Mouse (Mus musculus) right cerebral cortex, adult 2 months (tissue): ENCODE measurements around the gene Otud3.
"Not testable (repeated sequence)": the region's sequence is repeated elsewhere in the genome, so short reads cannot be mapped to it uniquely, and the experiment has no call there.

Source experiments
- DNase-seq, 2 experiments: peaks; one replicate each; pipeline ENCODE4 v3.0.0; 2021 to 2022; ENCODE audit warnings: low spot score in 2 of 2

Gene Otud3

DNA sequence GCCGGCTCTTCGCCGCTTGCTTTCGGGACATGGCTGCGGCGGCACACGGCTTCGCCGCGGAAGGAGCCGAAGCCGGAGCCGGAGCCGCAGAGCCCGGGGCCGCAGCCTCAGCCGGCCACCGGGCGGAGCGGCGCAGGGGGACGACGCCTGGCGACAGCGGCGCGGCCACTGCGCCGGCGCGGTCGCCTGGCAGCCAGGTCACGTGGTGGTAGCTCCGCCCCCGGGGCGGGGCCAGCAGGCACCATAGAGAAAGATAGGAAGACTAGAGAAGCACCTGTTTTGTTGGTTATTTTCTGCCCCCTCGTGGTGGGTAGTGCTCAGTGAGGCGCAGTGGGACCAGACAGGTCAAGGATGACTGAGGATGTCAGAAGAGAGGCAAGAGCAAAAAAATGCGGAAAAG is at the start of gene Otud3:
Gene Otud3, minus strand, starts transcription at position 149 of the 400 bp plus-strand sequence.
- DNase-seq = peak; percentile 91 to 95

DNA sequence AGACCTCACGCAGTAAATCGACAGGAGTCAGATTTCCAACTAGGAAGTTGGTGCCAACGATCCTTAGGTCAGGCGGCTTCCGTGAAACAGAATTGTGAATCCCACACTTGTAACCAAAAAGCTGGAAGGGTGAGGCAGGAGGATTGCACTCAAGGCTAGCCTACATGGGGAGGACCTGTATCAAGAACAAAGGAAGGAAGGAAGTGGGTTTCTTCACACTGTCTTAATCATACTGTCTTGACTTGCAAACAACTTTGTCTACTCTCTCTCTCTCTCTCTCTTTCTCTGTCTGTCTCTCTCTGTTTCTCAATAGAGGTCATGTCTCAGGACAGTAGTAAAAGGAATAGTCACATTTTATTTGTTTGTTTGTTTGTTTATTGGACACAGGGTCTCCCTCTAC is 49.0 kb upstream of the Otud3 start:
- no peak for DNase-seq

DNA sequence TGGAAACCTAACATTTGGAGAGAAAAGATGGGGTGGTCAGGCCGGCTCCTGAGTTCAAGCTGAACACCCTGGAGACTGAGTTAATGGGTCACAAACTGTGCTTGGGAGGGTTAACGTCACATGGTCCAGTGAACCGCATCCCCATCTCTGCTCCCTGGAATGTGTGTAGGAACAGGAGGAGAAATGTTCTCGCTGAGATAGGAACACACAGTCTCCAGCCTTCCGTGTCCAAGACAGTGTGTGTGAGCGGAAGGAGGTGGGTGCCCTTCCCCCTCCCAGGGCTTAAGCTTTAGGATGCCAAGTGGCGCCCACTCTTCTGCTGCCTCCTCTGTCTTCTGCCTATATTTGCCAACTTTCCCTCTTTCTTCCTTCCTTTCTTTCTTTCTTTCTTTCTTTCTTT is 46.2 kb upstream of the Otud3 start:
- peak; percentile 24 to 25 for DNase-seq

GRCm38 (mm10) chr4:138959120-138959519 is 45.4 kb upstream of the Otud3 start:
- no peak for DNase-seq

GRCm38 (mm10) chr4:138958612-138959011 is 44.9 kb upstream of the Otud3 start:
- DNase-seq = no peak

DNA sequence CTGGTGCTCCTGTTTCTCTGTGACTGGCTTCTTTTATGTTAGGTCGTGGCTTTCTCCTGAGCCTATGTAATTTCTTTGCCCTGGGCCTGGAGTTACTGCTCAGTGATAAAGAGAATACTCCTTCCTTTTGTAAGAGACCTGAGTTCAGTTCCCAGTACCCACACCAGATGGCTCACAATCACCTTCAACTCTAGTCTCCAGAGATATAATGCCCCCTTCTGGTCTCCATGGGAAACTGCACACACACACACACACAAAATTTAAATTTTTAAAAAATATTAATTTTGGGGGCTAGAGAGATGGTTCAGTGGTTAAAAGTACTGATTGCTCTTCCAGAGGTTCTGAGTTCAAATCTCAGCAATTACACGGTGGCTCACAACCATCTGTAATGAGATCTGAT is 34.5 kb upstream of the Otud3 start:
- no peak for DNase-seq

DNA sequence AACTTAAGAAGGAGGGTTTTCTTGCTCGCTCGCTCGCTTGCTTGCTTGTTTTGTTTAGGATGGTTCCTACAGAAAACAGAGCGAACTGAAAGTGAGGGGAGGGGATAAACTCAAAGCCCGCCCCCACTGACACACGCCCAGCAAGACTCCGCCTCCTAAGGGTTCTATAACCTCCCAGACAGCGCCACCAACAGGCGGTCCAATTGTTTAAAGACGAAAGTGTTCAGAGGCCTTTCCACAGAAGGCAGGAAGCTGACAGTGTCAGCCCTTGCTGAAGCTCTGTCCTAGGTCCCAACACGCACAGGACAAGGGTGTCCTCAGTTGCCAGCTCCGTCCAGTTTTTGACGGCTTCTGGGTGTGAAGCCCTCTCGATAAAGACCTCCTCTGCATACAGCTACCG is 30.0 kb upstream of the Otud3 start:
- DNase-seq = peak; percentile 34 to 57

GRCm38 (mm10) chr4:138941966-138942365 is 28.2 kb upstream of the Otud3 start:
- DNase-seq = no peak

- DNase-seq = no peak
Measured at GRCm38 (mm10) chr4:138941401-138941800, 27.7 kb upstream of the Otud3 start.

GRCm38 (mm10) chr4:138939481-138939880 is 25.7 kb upstream of the Otud3 start:
- DNase-seq = no peak

- no peak for DNase-seq
Measured at GRCm38 (mm10) chr4:138938495-138939269, 24.9 kb upstream of the Otud3 start.

- no peak for DNase-seq
Measured at GRCm38 (mm10) chr4:138934456-138935145, 20.9 kb upstream of the Otud3 start.

- DNase-seq = no peak
Measured at GRCm38 (mm10) chr4:138933862-138934261, 20.1 kb upstream of the Otud3 start.

DNA sequence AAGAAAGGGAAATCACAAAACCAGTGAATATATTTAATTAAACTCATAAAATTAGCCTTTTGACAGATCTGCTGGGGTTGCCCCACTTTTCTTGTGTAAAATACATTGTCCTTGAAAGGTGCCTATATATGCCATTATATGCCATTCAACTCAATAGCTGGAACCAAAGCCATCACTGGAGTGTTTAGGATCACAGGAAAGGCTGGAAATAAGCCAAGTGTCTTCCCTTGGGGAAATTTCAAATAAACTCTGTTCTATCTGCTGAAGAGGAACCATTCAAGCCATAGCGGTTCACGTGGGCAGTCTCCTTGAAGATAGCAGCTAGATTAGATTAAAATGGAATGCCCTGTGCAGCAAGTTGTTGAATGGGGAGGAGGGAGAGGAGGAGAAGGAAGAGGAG is 11.8 kb upstream of the Otud3 start:
- DNase-seq = no peak

GRCm38 (mm10) chr4:138922131-138922459 is 8.3 kb upstream of the Otud3 start:
- peak; percentile 100 for DNase-seq

DNA sequence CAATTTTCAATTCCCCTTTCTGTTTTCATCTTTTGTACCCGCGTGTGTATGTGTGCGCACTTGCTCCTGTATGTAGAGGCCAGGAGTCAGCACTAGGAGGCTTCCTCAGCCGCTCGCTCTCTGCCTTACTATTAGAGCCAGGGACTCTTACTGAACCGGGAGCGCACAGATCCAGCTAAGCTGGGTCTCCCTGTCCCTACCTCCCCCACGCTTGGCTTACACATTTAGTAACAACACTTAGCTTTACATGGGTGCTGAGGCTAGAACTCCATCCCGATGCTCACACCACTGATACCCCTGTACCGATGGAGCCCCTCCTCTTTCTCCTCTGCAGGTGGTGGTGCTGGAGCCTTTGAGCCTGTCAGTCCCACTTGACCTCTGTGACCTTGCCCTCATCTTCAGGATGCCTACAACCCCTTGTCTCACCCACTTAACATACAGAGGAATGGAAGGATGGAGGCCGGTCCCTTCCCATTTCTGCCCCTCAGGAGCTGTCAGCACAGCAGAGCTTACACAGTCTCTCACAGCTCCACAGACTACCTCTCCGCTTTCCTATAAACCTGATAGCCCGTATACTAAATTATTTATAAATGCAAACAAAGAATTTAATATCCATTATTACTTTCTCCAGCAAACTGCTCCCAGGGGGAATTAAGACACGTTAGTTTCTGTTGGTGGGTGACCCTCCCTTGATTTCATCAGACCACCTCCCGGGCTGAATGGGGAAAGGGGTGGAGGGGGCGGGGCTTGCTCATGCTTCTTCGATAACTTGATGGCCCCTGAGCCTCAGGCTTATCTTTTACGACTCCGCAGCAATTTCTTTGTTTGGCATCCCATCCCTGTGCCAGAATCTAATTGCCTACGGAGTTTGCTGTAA is 7.7 kb upstream of the Otud3 start:
- no peak for DNase-seq

GRCm38 (mm10) chr4:138917282-138917681 is 3.5 kb upstream of the Otud3 start:
- no peak for DNase-seq

- no peak for DNase-seq
Measured at GRCm38 (mm10) chr4:138913141-138913787, 481 bp downstream of the Otud3 start.

DNA sequence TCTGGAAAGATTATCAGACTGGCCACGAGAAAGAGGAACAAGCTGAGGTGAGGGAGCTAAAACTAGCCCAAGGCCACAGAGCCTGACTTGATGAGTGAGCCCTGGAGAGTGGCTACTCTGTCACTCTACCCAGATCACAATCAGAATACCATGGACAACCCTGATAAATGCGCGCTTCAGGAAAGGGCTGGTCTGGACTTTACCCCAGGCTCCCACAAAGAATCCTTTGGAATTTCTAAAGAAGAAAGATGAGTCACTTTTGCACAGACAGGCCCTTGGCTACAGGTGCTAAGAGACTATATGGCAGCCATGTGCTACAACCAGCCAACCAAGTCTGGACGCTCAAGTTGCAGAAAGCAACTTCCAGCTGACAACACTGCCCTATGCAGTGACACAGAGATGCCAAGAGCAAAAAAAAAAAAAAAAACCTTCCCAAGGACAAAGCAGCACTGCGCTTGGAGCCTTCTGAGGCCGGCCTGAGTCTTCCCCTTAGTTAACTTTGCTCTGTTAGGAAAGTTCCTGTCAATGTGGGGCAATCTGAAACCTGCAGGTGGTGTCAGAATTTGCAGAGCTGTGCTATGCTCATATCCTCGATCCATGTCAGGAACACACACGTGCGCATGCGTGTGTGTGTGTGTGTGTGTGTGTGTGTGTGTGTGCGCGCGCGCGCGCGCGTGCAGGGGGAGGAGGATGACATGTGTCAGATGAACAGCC is 8.0 kb downstream of the Otud3 start:
- DNase-seq = peak in 1 of 2 experiments; percentile 1

DNA sequence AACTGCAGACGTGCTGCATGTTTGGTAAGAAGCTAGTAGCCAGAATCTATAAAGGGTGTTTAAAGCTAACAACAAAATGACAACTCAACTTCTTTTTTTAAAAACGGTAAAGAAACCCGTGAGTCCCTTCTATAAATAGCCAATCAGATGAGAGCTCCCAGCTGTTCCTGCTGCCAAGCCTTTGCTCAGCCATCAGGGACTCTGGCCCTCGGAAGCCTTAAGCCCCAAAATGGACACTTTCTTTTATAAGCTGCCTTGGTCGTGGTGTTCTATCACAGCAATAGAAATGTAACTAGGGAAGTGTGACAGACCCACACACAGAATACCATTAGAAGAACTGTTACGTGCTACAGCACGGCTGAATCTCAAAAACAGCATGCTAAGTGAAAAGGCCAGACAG is 14.4 kb downstream of the Otud3 start:
- no peak for DNase-seq

GRCm38 (mm10) chr4:138893789-138894188 is 20.0 kb downstream of the Otud3 start:
- not testable (repeated sequence) for DNase-seq
